Mouse (Mus musculus) bone marrow macrophage, adult 2 months (primary cell): ENCODE measurements around the gene Abca7.
"Not testable (repeated sequence)": the region's sequence is repeated elsewhere in the genome, so short reads cannot be mapped to it uniquely, and the experiment has no call there.

Experiments
- CTCF ChIP-seq: IDR thresholded peaks from 2 replicates; pipeline ENCODE4 v1.5.1; 2012; ENCODE audit warnings: low read depth, mild to moderate bottlenecking, low read length, moderate library complexity
- POLR2A ChIP-seq: IDR thresholded peaks from 2 replicates; pipeline ENCODE4 v1.6.1; 2012; ENCODE audit warnings: mild to moderate bottlenecking, low read depth, low read length, borderline replicate concordance

DNA sequence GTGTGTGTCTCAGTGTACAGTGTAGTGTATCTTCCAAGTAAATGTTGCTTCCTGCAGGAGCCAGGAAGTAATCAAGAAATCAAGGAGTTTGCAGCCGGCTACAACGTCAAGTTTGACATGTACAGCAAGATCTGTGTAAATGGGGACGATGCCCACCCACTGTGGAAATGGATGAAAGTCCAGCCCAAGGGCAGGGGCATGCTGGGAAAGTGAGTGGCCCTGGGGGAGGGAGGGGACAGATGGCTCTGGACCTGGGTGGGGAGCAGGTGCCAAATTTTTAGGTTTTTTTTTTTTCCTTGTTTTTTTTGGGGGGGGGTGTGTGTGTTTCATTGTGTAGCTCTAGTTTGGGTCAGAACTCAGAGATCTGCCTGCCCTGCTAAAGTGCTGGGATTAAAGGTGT lies 58.6 kb downstream of the Abca7 start:
- not testable (repeated sequence) for TF ChIP-seq CTCF, POLR2A
